Mouse (Mus musculus) ES-CJ7 (cell line): ENCODE measurements around the gene Gga2.

ENCODE experiments used
- DNase-seq: peaks from one replicate; pipeline ENCODE4 v3.0.0; 2011; ENCODE audit warnings: low read depth, low spot score

Gga2 gene

GRCm38 (mm10) chr7:121938124-121938891 lies 82.7 kb downstream of the Gga2 start:
- DNase-seq: no peak

- no peak for DNase-seq
These were observed 84.0 kb downstream of the Gga2 start for GRCm38 (mm10) chr7:121936861-121937630.
